In genomic region chr19:21780663-21781062, GRCm38 (mm10) we compare ENCODE assay signal across 8 mouse cellular contexts. TPM values are rescaled to one million over a fixed set of nuclear protein-coding genes. Genes with fewer than 3 reads are reported as not detected.
DNase-seq lines count a peak whose midpoint lies in the region; ATAC-seq and TF ChIP-seq lines count a peak whose summit lies in the region.

No protein-coding gene starts in this region.

- no peak overlapping the region for H3K9ac ChIP-seq in kidney, embryonic 14.5 days (ENCODE audit: low read depth, low read length)
- peak overlapping the region; percentile 91 for H3K9ac ChIP-seq in heart, embryonic 13.5 days
- no peak overlapping the region for H3K9ac ChIP-seq in liver, embryonic 13.5 days

- 53% methylated on average over 8 of the region's 8 CpGs for WGBS in kidney, embryonic 14.5 days
- 40% methylated on average over 8 of the region's 8 CpGs for WGBS in heart, embryonic 13.5 days
- WGBS in liver, embryonic 13.5 days (ENCODE audit: insufficient replicate concordance) = 56% methylated on average over 8 of the region's 8 CpGs
- WGBS in olfactory bulb, adult 2 months = 17% methylated on average over 8 of the region's 8 CpGs

- peaks cover 53% of the 10 kb centered on the region for H3K4me1 ChIP-seq in kidney, embryonic 14.5 days (ENCODE audit: control insufficient read depth, insufficient read depth, low read length)
- H3K4me1 ChIP-seq in heart, embryonic 13.5 days = peaks cover 79% of the 10 kb centered on the region
- H3K4me1 ChIP-seq in liver, embryonic 13.5 days (replicated peaks) = peaks cover 47% of the 10 kb centered on the region
- peaks cover 21% of the 10 kb centered on the region for H3K4me1 ChIP-seq in olfactory bulb, adult 2 months (ENCODE audit: control insufficient read depth, insufficient read depth, low read length)

- no peak overlapping the region; the same call in 1 of the 2 replicates for H3K27ac ChIP-seq in kidney, embryonic 14.5 days (ENCODE audit: low read depth, low read length)
- H3K27ac ChIP-seq in heart, embryonic 13.5 days (replicated peaks) = peak overlapping the region; percentile 96
- no peak overlapping the region for H3K27ac ChIP-seq in liver, embryonic 13.5 days
- no peak overlapping the region for H3K27ac ChIP-seq in olfactory bulb, adult 2 months (ENCODE audit: insufficient read depth, low read depth, low read length)

- H3K9me3 ChIP-seq in kidney, embryonic 14.5 days (ENCODE audit: control insufficient read depth, low read length) = no peaks in the 10 kb centered on the region
- H3K9me3 ChIP-seq in heart, embryonic 13.5 days = no peaks in the 10 kb centered on the region
- no peaks in the 10 kb centered on the region for H3K9me3 ChIP-seq in liver, embryonic 13.5 days (replicated peaks)

- H3K27me3 ChIP-seq in kidney, embryonic 14.5 days (ENCODE audit: control insufficient read depth, insufficient read depth, low read length) = no peaks in the 10 kb centered on the region
- no peaks in the 10 kb centered on the region for H3K27me3 ChIP-seq in heart, embryonic 13.5 days (replicated peaks)
- peaks cover 23% of the 10 kb centered on the region for H3K27me3 ChIP-seq in liver, embryonic 13.5 days

- H3K4me3 ChIP-seq in kidney, embryonic 14.5 days (ENCODE audit: low read length) = no peak overlapping the region
- H3K4me3 ChIP-seq in heart, embryonic 13.5 days = peak overlapping the region; percentile 97
- H3K4me3 ChIP-seq in liver, embryonic 13.5 days (replicated peaks) = 0 out of 2 replicates have a peak overlapping the region, but pooled peaks have one; percentile 80
- peak overlapping the region; percentile 27; the same call in 1 of the 2 replicates for H3K4me3 ChIP-seq in olfactory bulb, adult 2 months (ENCODE audit: insufficient read depth, low read depth, low read length)

- no peak for DNase-seq in kidney, adult 18-20 months
- DNase-seq in liver, embryonic 13.5 days = no peak
- DNase-seq in gastrocnemius, postnatal 25 days = no peak
- DNase-seq in ovary, postnatal 10 days (ENCODE audit: low spot score) = no peak
- no peak for DNase-seq in left cerebral cortex, adult 9 months (ENCODE audit: low spot score in 2 of 2)

- no peak for TF ChIP-seq POLR2A in olfactory bulb, adult 2 months (IDR thresholded peaks at IDR 0.05; ENCODE audit: insufficient read depth, low read depth, low read length)

- peak overlapping the region; percentile 60; the same call in 1 of the 2 replicates for H3K4me2 ChIP-seq in kidney, embryonic 14.5 days (replicated peaks; ENCODE audit: low read depth, low read length)
- peak overlapping the region; percentile 80 for H3K4me2 ChIP-seq in heart, embryonic 13.5 days
- no peak overlapping the region for H3K4me2 ChIP-seq in liver, embryonic 13.5 days

- no peaks in the 10 kb centered on the region for H3K36me3 ChIP-seq in kidney, embryonic 14.5 days (ENCODE audit: control insufficient read depth, insufficient read depth, low read length)
- H3K36me3 ChIP-seq in heart, embryonic 13.5 days = 0 out of 2 replicates have a peak, but pooled peaks cover 4% of the 10 kb centered on the region
- H3K36me3 ChIP-seq in liver, embryonic 13.5 days = no peaks in the 10 kb centered on the region

- TF ChIP-seq CTCF in olfactory bulb, adult 2 months (IDR thresholded peaks at IDR 0.05; ENCODE audit: insufficient read depth, low read depth, low read length) = no peak

- no peak for ATAC-seq in kidney, embryonic 14.5 days (ENCODE audit: low FRiP score, low TSS enrichment)
- no peak for ATAC-seq in heart, embryonic 13.5 days (ENCODE audit: extremely low read depth, insufficient number of reproducible peaks, low FRiP score, low TSS enrichment)
- ATAC-seq in liver, embryonic 13.5 days (ENCODE audit: low read depth) = no peak

RNA-seq across cellular contexts. Expression of gene Cemip2, which starts 2.5 kb away (rescaled TPM):
- polyA plus RNA-seq in kidney, embryonic 14.5 days (2014; fragmentation: Nextera tagmentation; extraction: Ambion mirVana) = 16.6 and 26.8 TPM in 2 replicates
- polyA plus RNA-seq in heart, embryonic 13.5 days (2015; fragmentation: Nextera tagmentation; extraction: Ambion mirVana) = 55.2 and 58.9 TPM in 2 replicates
- polyA plus RNA-seq in liver, embryonic 13.5 days (2015; fragmentation: Nextera tagmentation; extraction: Ambion mirVana) = 7.2 and 8.7 TPM in 2 replicates
- not detected in 2 replicates for polyA plus RNA-seq in olfactory bulb, adult 2 months (2012; ENCODE audit: insufficient read depth, insufficient read length, low replicate concordance, missing spikeins)
- 1 to 10 TPM; 5.8 to 7.4 TPM for total RNA-seq in gastrocnemius, postnatal 25 days (2021)
